Mouse (Mus musculus) spleen, postnatal 14 days (tissue): Measurements from ENCODE around the gene Fzd10.

ENCODE experiments used
- DNase-seq, 2 experiments: peaks; one replicate each; pipeline ENCODE4 v3.0.0; 2021 to 2022; ENCODE audit warnings: low spot score in 2 of 2

Gene Fzd10

GRCm38 (mm10) chr5:128600072-128601021, at the start of gene Fzd10:
Fzd10 (plus strand) TSS chr5:128600844.
- DNase-seq: no peak

GRCm38 (mm10) chr5:128551448-128551847, 49.2 kb upstream of the Fzd10 start:
- no peak for DNase-seq

GRCm38 (mm10) chr5:128552136-128552890, 48.3 kb upstream of the Fzd10 start:
- no peak for DNase-seq

GRCm38 (mm10) chr5:128558126-128558525, 42.5 kb upstream of the Fzd10 start:
- no peak for DNase-seq

- DNase-seq: no peak
These were observed 33.3 kb upstream of the Fzd10 start for GRCm38 (mm10) chr5:128567313-128567712.

GRCm38 (mm10) chr5:128568970-128569369, 31.7 kb upstream of the Fzd10 start:
- no peak for DNase-seq

GRCm38 (mm10) chr5:128570091-128570490, 30.6 kb upstream of the Fzd10 start:
- DNase-seq: no peak

GRCm38 (mm10) chr5:128570848-128571247, 29.8 kb upstream of the Fzd10 start:
- DNase-seq: no peak

GRCm38 (mm10) chr5:128571706-128572105, 28.9 kb upstream of the Fzd10 start:
- no peak for DNase-seq

GRCm38 (mm10) chr5:128575997-128576579, 24.6 kb upstream of the Fzd10 start:
- no peak for DNase-seq

- no peak for DNase-seq
These were observed 21.5 kb upstream of the Fzd10 start for GRCm38 (mm10) chr5:128579047-128579650.

GRCm38 (mm10) chr5:128580931-128581330, 19.7 kb upstream of the Fzd10 start:
- no peak for DNase-seq

GRCm38 (mm10) chr5:128581516-128581921, 19.1 kb upstream of the Fzd10 start:
- no peak for DNase-seq

GRCm38 (mm10) chr5:128589231-128589630, 11.4 kb upstream of the Fzd10 start:
- no peak for DNase-seq

- DNase-seq: no peak
These were observed 7.2 kb upstream of the Fzd10 start for GRCm38 (mm10) chr5:128593446-128593845.

GRCm38 (mm10) chr5:128596813-128597212, 3.8 kb upstream of the Fzd10 start:
- no peak for DNase-seq

GRCm38 (mm10) chr5:128597381-128597780, 3.3 kb upstream of the Fzd10 start:
- no peak for DNase-seq

- no peak for DNase-seq
These were observed 2.4 kb upstream of the Fzd10 start for GRCm38 (mm10) chr5:128598191-128598720.

GRCm38 (mm10) chr5:128598760-128599364, 1.8 kb upstream of the Fzd10 start:
- no peak for DNase-seq

GRCm38 (mm10) chr5:128599365-128600071, 1.1 kb upstream of the Fzd10 start:
- no peak for DNase-seq
